Mouse (Mus musculus) right cerebral cortex, adult 2 months (tissue): ENCODE measurements around the gene Ptgis.
"Not testable (repeated sequence)": the region's sequence is repeated elsewhere in the genome, so short reads cannot be mapped to it uniquely, and the experiment has no call there.

Source experiments
- DNase-seq, 2 experiments: peaks; one replicate each; pipeline ENCODE4 v3.0.0; 2021 to 2022; ENCODE audit warnings: low spot score in 2 of 2

Gene Ptgis

GRCm38 (mm10) chr2:167232132-167233008 is 8.0 kb downstream of the Ptgis start:
- DNase-seq = no peak

DNA sequence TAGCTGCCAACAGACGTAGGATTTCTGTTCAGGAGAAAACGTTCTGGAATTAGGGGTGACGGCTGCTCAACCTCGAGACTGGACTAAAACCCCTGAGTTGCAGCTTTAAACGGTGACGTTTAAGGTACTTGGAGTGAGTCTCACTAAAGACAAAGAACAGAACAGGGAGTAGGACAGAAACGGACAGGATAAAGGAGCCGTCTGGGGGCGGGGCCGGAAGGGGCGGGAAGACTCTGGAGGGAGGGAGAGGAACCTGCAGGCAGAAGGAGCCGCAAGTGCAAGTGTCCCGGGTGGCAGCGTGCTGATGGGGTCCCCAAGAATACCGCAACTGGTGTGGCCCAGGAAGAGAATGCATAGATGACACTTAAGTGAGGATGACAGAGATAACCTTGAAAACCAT is 9.8 kb downstream of the Ptgis start:
- DNase-seq = no peak

DNA sequence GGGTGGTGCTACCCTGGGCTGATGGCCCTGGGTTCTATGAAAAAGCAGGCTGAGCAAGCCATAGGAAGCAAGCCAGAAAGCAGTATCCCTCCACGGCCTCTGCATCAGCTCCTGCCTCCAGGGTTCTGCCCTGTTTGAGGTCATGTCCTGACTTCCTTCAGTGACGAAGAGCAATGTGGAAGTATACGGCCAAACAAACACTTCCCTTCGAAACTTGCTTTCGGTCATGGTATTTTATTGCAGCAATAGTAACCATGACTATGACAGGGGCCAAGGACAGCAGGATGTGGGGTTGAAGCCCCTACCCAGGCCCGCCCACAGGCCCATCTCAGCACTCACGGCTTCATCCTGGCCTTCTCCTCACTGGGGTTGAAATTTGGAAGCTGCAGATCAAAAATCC is 15.5 kb downstream of the Ptgis start:
- no peak for DNase-seq

GRCm38 (mm10) chr2:167224194-167224593 is 16.2 kb downstream of the Ptgis start:
- DNase-seq = no peak

DNA sequence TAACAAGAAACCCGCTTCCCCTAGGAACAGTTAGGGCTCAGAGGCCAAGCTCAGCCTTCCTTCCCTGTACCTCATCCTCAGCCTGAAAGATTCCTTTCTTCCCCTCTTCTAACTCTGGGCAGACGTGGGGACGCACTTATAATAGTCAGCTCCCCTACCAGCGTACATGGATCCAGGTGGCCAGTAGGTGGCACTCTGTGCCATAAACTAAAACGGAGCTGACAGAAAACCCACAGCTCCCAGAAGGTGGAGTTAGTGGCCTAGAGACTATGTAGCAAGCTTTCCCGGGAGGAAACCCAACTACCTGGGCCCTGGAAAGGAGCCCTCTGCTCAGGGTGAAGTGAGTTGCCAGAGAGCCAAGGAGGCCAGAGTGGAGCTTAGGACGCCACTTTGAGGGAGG is 18.3 kb downstream of the Ptgis start:
- peak; percentile 77 for DNase-seq

- DNase-seq = no peak
Observed at GRCm38 (mm10) chr2:167221159-167221845, 19.1 kb downstream of the Ptgis start.

- no peak for DNase-seq
Observed at GRCm38 (mm10) chr2:167220736-167221135, 19.7 kb downstream of the Ptgis start.

- peak; percentile 93 to 95 for DNase-seq
Observed at GRCm38 (mm10) chr2:167219154-167219775, 21.1 kb downstream of the Ptgis start.

DNA sequence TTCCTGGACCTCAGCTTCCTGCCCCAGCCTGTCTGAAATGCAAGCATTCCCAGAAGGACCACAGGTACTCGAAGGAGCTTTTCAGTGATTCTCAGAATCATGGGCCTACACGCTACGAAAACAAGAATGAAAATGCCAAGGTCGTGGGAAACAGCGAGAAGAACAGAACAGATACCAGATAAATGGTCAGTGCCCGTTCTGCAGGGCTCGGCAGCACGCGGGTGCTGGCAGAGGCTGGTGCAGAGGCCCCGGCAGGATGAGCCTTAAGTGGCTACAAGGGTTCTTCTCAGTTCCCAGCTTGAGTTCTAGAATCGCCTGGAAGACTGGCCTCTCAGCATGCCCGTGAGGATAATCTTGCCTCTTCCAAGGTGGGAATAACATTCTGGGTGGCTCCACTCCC is 26.7 kb downstream of the Ptgis start:
- DNase-seq = no peak

- DNase-seq = no peak
Observed at GRCm38 (mm10) chr2:167213076-167213475, 27.3 kb downstream of the Ptgis start.

DNA sequence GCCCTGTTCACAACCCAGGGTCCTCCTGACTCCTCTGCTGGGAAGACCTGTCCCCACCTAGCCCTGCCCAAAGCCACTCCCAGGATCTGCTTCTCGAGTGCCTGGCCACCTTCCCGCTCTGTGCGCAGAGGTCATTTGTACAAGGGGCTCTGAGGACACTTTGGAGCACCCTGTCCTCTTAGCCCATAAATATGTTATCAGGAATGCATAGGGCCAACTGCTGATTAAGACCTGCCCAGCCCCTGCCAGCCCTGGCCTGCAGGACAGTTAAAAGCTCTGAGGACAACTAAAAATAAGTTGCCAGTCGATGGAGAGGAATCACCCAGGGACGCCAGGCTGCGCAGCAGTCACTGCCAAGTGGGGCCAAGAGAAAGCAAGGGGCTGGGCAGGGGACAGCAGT is 27.9 kb downstream of the Ptgis start:
- no peak for DNase-seq

DNA sequence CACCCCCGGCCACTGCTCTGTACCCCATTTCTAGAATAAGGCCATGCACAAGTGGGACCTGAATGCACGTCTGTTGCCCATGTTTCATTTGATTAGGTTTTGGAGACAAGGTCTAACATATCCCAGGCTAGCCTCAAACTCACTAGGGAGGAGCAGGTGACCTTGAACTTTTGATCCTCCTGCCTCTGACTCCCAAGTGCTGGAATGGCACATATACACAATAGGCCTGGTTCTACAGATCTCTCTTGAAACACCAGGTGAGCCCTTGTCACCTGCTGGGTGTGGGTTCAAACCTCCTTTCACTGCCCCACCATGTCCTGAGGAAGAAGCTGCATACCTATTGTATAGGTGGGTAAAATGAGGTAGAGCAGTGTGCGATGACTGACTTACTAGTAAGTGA is 28.3 kb downstream of the Ptgis start:
- no peak for DNase-seq

- DNase-seq = no peak
Observed at GRCm38 (mm10) chr2:167209900-167210299, 30.5 kb downstream of the Ptgis start.

GRCm38 (mm10) chr2:167208984-167209383 is 31.4 kb downstream of the Ptgis start:
- DNase-seq = no peak

DNA sequence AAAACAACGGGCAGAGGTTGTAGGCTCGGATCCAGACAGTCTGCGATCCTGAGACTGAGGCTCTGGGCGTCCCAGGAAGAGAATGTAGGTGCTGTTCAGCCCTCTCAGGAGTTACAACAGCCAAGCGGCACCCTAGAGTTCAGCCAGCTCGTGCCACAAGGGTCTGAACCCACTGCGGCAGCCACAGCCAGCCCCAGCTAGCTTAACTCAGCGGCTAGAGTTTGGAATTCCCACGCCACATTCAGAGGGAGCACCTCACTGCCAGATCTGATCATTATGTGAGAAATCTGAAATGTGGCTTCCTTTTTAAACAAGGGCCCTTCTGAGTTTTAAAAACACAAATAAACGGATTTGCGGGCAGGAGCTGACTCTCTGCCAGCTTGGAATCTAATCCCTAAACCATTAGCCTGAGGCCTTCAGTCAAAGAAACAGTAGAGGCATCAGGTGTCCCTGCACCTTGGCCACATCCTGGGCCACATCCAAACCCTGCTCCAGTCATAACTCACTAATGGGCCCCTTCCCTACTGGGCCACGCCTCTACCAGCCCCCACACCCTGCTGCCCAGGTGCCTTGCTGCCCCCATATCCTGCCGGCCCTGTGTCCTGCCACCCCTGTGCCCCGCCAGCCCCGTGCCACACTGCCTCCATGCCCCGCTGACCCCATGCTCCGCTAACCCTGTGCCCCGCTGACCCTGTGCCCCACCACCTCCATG is 34.3 kb downstream of the Ptgis start:
- DNase-seq = no peak

GRCm38 (mm10) chr2:167204686-167205085 is 35.7 kb downstream of the Ptgis start:
- not testable (repeated sequence) for DNase-seq

- no peak for DNase-seq
Observed at GRCm38 (mm10) chr2:167203505-167204166, 36.8 kb downstream of the Ptgis start.

GRCm38 (mm10) chr2:167201463-167202291 is 38.7 kb downstream of the Ptgis start:
- DNase-seq = peak; percentile 89 to 90

DNA sequence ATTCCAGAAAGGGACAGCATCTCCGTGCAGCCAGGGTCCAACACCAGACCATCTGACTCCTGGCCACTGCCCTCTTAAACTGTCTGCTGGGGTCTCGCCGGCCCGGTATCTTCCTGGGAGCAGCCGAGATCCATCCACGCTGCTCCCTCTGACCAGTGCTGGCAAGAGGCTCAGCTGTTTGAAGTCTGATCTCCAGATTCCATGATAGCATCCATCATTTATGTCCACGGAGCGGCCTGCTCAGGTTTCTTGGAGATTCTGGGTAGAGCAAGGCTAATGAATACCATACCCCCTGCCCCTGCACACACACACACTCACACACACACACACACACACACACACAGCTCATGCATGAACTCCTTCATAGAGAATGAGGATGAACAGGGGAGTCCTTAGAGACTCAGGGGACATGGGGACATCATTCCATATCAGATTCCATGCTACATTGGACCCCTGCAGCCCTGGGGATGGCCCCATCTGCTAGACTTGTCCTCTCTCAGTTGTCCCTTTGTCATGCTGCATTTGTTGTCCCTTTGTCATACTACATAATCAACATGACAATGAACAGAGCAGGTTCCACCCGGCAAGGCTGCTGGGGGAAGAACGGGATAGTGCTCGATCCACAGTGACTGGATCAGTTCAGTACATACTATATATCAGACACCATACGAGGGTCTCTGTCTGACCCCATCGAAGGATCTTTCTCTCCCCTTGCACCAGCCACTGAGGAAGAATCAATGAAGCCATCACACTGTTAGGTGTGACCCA is 41.6 kb downstream of the Ptgis start:
- no peak for DNase-seq

GRCm38 (mm10) chr2:167193361-167193760 is 47.0 kb downstream of the Ptgis start:
- DNase-seq = no peak
